Mouse (Mus musculus): ENCODE measurements around the gene Grpel1. TPM values are rescaled to one million over a fixed set of nuclear protein-coding genes. Genes with fewer than 3 reads are reported as not detected.
A peak's percentile ranks its signal among the peaks of the same experiment; 100 is the strongest.

Gene Grpel1
- total RNA-seq, 2 experiments from 2014 or later = 24.0 to 24.5 TPM

DNA sequence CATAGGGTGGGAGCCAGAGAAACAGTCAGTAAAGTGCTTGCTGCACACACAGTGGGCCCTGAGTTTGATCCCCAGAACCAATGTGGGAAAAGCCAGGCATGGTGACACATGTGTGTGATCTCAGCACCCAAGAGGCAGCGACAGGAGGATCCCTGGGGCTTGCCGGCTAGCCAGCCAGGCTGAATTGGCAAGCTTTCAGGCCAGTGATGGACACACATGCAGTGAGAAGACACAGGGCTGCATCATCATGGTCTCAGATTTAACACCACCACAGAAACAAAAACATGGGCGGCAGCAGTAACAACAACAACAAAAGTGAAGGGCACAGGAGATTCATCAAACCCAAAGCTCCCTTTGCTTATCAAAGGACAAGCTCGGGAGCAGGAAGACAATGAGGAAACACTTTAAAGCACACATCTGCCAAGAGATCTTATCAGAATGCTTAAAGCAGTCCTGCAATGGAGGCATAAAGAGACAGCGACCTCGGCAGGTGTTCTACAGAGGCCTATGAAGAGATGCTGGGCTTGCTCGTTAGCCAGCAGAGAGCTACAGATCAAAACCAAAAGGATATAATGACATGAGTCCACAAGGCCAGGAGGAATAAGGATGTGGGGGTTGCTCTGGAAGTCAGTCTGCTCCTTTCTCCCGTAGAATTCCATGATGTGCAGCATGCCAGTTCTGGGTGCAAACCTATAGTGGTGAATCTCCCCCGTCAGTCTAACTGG is 18.5 kb upstream of the Grpel1 start:
- no peak for DNase-seq (ENCODE audit: low spot score in 2 of 2)
- TF ChIP-seq CTCF (conservative IDR thresholded peaks at IDR 0.05) = no peak
- Histone ChIP-seq H3K4me3 (no peak overlapping the region), H3K27ac (no peak overlapping the region)

DNA sequence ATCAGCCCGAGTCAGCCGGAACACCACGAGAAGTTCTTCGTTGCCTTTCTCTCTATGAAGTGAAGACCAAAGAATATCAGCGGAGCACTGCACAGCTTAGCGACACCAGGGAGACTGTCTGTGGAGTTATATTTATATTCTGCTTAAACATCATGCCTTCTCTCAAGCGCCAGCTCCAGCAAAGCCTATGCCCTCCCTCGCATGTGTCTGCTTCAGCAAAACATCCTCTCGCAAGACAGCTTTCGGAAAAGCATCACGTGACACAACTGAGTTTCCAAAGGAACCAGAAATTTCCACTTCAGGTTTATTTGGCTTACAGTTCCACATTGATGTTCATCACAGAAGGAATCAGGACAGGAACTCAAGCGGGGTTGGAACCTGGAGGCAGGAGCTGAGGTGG is 16.9 kb upstream of the Grpel1 start:
- TF ChIP-seq CTCF (conservative IDR thresholded peaks at IDR 0.05) = no peak
- no peak overlapping the region for H3K27ac ChIP-seq
- no peak for DNase-seq (ENCODE audit: low spot score in 2 of 2)
- no peak overlapping the region for H3K4me3 ChIP-seq

DNA sequence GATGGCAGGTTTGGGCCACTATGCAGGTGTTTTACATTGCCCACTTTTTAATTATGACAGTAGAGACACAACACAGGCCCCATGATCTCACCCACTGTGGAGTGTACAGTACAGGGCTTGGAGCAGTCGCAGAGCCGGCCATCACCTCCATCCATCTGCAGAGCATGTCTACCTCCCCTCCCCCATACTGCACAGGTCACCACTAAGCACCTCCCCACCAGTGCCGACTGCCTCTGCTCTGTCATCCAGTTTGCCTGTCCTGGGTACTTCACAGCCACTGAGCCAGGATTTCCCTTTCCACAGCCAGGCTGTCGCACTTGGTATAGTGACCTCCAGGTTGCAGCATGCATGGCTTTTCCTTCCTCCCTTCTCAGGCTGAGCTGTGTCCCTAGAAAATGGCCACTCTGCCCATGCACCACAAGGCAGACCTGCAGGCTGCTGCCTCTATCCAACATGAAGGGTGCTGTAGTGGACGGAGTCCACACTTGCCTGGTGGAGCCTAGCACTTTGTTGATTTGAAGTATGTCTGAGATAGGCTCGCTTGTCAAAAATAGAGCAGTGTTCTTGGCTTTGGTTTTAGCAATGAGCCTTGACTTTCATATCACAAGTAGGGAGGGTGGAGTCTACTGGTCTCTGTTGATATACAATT is 15.0 kb upstream of the Grpel1 start:
- DNase-seq (ENCODE audit: low spot score in 2 of 2) = no peak
- TF ChIP-seq CTCF (conservative IDR thresholded peaks at IDR 0.05) = no peak
- Histone ChIP-seq H3K27ac (no peak overlapping the region), H3K4me3 (no peak overlapping the region)

DNA sequence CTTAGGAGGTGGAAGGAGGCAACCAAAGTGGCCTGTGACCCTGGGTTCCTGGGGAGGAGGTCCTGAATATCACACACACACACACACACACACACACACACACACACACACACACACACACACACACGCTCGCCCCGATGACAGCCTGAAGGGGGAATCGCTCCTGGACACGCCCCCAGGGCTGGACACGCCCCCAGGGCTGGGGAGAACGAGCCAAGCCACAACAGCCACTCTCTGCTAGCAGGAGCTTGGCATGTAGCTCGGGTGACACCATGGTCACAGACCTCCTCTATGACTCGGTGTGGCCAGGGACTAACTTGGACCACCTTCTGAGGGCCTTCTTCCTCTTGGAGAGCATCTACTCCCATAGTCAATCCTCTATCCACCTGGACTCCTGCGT is 13.7 kb upstream of the Grpel1 start:
- no peak for DNase-seq (ENCODE audit: low spot score in 2 of 2)
- Histone ChIP-seq H3K27ac (no peak overlapping the region), H3K4me3 (no peak overlapping the region)
- TF ChIP-seq CTCF (conservative IDR thresholded peaks at IDR 0.05) = no peak

DNA sequence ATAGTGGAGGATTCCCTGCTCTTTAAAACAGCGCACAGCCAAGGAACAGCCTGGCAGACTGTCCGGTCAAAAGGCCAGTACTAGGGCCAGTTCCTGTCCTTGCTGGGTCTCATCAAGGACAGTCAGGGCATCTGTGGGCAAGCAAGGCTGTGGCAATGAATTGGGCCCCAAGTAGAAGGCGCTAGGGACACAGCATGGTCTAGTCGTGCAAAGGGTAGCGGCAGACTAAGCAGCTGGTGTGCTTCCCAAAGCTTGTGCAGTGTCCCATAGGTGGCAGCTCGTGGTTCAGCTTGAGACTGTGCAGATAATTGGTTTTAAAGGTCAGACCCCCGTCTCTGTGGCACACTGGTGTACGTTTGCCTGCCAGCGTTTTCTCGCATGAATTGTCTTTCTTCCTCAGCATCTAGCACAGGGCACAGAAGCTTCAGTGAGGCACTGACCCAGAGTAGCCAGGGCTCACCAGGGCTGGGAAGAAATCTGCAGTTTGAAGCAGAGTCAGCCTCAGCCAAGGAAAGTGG is 12.9 kb upstream of the Grpel1 start:
- Histone ChIP-seq H3K4me3 (no peak overlapping the region), H3K27ac (no peak overlapping the region)
- DNase-seq (ENCODE audit: low spot score in 2 of 2) = no peak
- no peak for TF ChIP-seq CTCF (conservative IDR thresholded peaks at IDR 0.05)

DNA sequence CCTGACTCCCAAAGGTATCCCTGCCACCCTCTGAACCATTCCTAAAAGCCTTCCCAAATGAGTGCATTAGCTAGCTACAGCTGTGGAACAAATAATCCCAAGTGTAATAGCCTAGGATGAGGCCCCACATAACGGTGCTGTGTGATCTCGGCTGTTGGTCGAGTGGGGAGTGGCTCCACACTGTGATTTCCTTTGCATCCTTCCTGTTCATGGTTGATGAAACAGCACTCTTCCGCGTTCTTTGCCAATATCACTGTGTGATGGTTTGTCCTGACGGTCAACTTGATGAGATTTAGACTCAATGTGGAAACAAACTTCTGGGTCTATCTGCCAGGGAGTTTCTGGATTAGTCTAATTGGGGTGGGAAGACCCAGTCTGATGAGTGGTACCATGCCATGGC is 12.0 kb upstream of the Grpel1 start:
- Histone ChIP-seq H3K27ac (no peak overlapping the region), H3K4me3 (no peak overlapping the region)
- DNase-seq (ENCODE audit: low spot score in 2 of 2) = no peak
- no peak for TF ChIP-seq CTCF (conservative IDR thresholded peaks at IDR 0.05)

DNA sequence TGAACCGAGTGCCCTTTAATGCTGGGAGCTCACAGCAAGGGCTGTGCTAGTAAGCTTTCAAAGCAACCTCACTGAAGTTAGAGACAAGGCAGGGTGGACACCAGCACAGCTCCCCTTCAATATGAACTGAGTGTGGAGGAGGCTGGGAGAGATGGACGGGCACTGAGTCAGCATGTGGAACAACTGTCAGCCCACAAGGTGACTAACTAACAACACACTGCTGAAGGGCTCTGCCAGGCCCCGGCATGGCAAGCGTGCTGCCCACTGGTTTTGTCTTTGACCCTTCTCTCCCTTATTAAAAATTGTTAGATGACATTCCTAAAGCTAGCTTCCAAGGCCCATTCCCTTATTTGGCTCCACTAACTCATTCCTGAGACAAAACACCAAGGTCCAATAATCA is 7.1 kb upstream of the Grpel1 start:
- no peak for DNase-seq (ENCODE audit: low spot score in 2 of 2)
- TF ChIP-seq CTCF (conservative IDR thresholded peaks at IDR 0.05) = no peak
- no peak overlapping the region for H3K4me3 ChIP-seq
- H3K27ac ChIP-seq = no peak overlapping the region

DNA sequence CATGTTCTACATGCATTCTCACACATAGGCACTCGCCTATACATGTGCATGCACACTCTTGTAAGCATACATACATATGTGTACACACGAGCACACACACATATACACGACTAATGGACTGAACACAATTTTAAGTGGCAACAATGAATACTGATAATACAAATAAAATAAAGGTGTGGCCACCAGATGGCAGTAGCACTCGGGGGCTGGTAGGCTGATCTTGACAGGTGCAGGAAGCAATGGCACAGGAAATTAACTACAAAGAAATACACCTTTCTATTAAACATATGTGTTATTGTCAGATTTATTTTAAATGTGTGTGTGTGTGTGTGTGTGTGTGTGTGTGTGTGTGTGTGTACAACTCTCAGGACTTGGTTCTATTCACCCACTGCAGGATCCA is 5.9 kb upstream of the Grpel1 start:
- H3K27ac ChIP-seq = no peak overlapping the region
- TF ChIP-seq CTCF (conservative IDR thresholded peaks at IDR 0.05) = peak; percentile 79
- no peak overlapping the region for H3K4me3 ChIP-seq
- DNase-seq (ENCODE audit: low spot score in 2 of 2) = peak in 1 of 2 experiments; percentile 67

DNA sequence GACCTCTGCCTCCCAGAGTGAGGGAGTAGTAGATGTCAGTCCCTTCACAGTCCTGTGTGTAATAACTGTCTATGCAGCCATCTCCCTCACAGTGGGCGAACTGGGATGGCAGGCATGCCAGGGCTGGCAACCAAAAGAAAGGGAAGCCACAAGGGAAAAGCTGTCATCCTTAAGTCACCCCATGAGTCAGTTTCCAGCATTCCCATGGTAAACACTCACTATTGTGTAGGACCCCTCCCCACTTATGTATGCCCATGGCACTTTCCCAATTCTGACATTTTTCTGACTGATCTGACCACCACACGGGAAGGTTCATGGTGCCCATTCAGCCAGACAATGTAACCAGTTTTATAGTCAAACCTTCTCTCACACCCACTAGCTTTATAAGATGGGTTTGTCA is 4.1 kb upstream of the Grpel1 start:
- Histone ChIP-seq H3K4me3 (no peak overlapping the region), H3K27ac (no peak overlapping the region)
- TF ChIP-seq CTCF (conservative IDR thresholded peaks at IDR 0.05) = no peak
- DNase-seq (ENCODE audit: low spot score in 2 of 2) = no peak

DNA sequence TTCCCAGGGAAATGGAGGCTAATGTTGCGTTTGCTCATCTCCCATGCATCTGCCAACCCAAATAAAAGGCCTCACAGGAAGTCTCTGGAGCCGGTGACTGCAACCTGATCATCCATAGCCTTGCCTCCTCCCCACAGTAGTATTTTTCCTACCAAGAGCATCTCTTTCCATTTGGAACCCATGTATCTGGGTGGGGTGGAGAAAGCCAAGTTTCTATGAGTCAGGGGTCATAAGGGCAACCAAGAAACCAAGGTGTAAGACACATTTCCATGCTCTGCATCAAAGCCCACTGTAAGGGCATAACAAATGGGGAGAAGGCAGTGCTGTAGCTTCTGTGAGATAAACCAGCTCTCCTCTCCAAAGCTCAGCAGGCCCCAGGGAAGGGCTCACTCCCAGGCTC is 3.6 kb upstream of the Grpel1 start:
- H3K27ac ChIP-seq = no peak overlapping the region
- no peak for DNase-seq (ENCODE audit: low spot score in 2 of 2)
- TF ChIP-seq CTCF (conservative IDR thresholded peaks at IDR 0.05) = no peak
- no peak overlapping the region for H3K4me3 ChIP-seq

DNA sequence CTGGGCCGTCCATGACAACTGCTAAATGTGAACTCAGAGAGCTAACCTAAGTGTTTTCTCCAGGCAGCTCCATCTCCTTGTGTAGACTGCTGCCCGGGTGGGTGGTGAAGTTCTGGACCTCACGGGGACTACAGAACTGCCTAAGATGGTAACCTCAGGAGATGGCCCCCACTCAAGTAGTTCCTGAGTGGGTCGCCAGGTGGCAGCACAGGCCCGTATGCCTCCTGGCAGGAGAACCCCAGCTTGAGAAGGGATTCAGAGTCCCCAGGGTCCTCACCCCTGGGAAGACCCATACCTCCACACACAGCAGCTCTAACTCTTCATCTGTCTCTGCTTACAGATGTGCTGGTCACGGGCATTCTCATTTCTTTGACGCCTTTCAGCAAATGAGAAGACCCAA is 2.0 kb upstream of the Grpel1 start:
- Histone ChIP-seq H3K4me3 (no peak overlapping the region), H3K27ac (no peak overlapping the region)
- peak; percentile 58 to 89 for DNase-seq (ENCODE audit: low spot score in 2 of 2)
- TF ChIP-seq CTCF (conservative IDR thresholded peaks at IDR 0.05) = peak; percentile 98

DNA sequence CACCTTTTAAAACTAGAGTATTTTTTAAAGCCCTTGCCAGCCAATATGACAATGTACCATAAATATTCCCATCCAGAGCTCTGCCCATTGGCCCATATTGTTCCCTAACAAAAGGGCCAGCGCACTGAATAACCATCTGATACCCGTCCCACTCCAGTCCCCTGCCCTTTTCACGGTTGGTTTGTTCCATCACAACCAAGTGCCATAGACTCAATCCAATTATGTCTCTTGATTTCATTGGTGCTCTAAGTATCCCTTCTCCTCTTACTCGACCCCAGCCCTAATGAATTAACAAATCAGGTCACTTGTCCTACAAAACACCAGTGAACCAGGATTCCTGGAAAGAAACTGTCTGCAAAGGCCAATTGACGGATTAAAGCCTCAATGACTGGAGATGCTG is 1.4 kb upstream of the Grpel1 start:
- Histone ChIP-seq H3K27ac (no peak overlapping the region), H3K4me3 (no peak overlapping the region)
- no peak for DNase-seq (ENCODE audit: low spot score in 2 of 2)
- no peak for TF ChIP-seq CTCF (conservative IDR thresholded peaks at IDR 0.05)

DNA sequence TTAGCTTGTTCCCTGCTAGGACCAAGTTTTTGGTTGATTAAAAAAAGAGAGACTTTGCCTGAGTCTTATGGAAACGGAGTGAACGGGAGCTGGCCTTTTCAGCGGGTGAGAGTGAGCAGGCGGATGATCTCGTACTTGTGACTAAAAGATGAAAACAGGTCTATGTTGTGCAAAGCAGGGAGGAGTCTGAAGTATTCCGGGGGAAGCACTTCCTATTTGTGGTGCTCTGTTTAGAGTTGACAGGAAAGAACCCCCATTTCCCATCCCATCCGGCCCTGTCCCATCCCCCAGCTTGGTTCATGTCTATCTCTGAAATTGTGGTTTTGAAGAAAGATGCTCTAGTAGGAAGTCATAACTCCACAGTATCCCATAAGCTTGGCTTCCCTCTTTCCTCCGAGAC is 1.1 kb downstream of the Grpel1 start:
- DNase-seq (ENCODE audit: low spot score in 2 of 2) = no peak
- H3K4me3 ChIP-seq = peak overlapping the region; percentile 68
- H3K27ac ChIP-seq = peak overlapping the region; percentile 92; the same call in 1 of the 2 replicates
- no peak for TF ChIP-seq CTCF (conservative IDR thresholded peaks at IDR 0.05)

DNA sequence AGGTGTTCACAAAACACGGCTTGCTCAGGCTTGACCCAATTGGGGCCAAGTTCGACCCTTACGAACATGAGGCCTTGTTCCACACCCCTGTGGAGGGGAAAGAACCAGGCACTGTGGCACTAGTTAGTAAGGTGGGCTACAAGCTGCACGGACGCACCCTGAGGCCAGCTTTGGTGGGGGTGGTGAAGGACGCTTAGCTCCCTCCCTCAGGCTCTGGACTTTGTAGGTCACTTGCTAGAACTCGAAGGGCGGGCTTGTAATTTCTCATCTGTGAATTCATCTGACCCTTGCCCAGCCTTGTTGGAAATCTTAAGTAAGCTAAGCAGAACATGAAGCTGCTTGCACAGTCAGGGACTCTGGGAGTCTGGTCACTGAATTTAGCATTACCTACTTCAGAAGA is 6.4 kb downstream of the Grpel1 start:
- no peak overlapping the region for H3K4me3 ChIP-seq
- no peak overlapping the region for H3K27ac ChIP-seq
- no peak for TF ChIP-seq CTCF (conservative IDR thresholded peaks at IDR 0.05)
- no peak for DNase-seq (ENCODE audit: low spot score in 2 of 2)
